Mouse (Mus musculus): ENCODE measurements at regions not wholly inside any gene's neighbourhood (a gene's known extent, or its start where the extent isn't known, plus 50 kb on each side); places are given as distances from the start of the nearest gene placed in this dataset.

DNA sequence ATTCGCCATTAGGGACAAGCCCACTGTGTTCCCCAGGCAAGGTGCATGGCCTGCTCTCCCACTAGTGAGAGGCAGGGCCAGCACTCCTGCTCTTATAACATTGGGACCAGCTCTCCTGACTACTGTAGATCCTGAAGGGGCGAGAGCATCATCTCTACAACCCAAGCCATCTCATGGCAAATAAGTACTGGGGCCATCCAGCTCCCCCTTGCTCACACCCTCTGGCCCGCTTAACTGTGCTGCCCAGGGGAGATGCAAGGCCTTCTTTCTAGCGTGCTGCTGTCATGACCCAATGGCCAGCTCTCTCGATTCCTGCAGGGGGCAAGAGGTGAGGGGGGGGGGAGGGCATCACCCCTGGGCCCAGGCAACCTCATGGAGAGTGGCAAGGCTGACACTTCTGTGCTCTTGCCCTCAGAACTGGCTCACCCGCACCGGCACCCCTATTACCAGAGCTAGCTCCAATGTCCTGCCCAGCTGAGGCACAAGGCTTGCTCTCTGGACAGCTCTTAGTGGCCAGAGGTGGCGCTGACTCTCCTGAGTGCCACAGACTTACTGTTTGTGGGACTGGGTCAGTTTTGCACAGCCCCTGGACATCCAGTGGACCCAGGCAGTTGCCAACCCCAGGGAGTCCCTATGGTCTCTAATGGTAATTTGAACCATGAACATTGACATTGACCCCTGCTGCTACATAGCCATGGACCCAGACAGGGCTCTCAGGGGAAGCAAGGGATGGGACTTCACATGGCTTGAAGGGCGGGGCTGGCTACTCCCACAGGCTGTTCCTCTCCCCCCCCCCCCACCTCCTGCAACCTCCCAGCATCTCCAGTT lies 448.2 kb downstream of the Tdrd3 start:
- DNase-seq (ENCODE audit: low spot score): peak; percentile 11

DNA sequence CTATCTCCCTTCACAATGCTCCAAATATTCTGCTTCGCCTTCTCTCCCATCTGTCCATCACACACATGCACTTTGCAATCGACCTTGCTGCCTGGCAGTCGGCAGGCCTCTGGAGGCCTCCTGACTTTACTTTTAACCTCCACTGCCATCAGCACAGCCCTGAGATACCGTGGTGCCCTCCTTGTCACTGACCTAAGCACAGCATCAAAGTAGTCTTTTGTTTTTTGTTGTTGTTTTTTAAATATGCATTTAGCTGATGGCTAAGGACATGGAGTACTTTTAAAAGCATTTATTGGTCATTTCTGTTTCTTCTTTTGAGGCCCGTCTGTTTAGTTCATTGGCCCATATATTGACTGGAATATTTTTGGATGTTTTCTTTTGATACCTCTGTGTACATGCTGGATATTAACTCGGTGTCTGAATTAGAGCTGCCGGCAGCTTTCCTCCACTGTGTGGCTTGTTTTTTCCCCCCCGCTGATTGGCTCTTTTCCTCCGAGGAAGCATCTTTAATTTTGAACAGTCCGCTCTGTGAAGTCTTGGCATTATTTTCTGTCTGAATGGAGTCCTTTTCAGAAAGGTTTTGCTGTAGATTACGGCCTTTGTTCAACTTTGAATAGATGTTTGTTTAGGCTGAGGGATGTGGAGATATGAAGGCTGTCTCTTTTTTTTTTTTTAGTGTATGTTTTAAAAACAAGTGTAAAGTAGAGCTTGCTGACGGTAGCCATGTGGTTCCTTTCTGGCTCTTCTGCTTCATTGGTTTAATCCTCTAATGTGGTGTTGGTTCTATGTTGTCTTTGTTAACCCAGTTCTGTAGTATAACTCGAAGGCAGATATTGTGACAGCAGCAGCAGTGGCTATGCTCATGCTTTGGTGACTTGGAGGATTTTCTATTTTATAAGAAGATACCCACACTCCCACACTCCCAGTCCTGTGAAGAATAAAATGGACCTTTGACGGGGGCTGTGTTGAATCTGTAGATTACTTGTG lies 449.1 kb downstream of the Tdrd3 start:
- DNase-seq (ENCODE audit: low spot score): no peak

DNA sequence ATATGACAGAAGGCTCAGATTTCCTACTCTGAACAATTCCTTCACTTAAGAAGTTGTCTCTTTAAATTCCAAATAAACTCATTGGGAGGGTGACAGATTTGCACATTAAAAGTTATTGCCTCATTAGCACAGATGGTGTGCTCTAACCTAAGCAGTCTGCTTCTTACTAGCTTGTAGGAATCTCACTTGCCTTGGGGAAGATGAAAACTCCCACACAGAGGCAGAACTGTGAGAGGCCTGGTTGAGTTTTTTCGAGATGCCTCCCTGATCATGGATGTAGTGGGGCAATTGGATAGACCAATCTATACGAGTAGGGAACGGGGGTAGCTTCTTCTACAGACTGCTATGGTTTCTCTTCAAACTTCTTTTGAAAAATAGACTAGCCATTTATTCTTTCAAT lies 485.3 kb downstream of the Tdrd3 start:
- no peak for DNase-seq (ENCODE audit: low spot score)

DNA sequence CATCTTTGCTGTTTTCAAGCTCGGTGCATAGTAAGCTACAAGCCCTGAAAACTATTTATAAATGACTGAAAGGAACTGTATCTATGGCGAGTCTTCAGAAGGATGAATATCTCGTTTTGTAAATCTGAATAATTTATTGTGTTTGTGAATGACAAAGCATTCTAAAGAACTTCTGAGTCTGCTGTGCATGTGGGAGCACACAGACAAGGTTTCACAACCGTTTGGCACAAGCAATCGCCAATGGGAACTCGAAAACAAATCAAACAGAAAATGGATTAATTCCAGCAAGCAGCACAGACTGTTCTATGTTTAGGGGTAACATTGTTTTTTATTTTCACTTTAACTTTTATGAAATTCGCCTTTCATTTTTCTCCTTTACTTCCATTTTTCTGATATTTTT lies 486.0 kb downstream of the Tdrd3 start:
- DNase-seq (ENCODE audit: low spot score): no peak

All from embryo, embryonic 10 days (tissue).